Mouse (Mus musculus) ovary, adult 18-20 months (tissue): Measurements from ENCODE around the gene B4galt2.

Experiments used
- DNase-seq: peaks from one replicate; pipeline ENCODE4 v3.0.0; 2022; ENCODE audit warnings: low spot score, mixed read lengths

B4galt2 gene

GRCm38 (mm10) chr4:117882701-117883691 is at the start of gene B4galt2:
B4galt2 (minus strand) TSS chr4:117883487.
- DNase-seq, result no peak

DNA sequence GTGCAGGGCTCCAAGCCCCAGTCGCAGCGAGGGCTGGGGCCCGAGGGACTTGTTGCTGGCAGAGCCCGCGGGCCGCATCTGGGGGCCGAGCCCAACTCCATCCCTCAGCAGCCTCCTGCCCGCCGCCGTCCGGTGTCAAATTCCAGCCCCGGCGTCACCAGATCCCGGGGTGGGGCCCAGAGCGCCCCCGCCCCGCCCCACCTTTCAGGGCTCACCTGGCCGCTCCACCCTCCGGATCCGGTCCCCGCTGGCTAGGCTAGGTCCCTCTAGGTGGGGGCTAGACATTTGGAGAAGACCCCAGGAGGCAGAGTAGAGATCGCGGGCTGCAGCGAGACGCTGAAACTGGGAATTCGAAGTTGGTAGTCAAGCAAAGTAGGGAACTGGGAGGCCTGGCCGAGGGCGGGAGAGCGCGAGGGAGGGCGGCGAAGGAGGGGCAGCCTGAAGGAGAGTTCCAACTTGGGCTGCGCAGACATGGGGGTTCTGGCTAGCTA is 46.1 kb upstream of the B4galt2 start, which contains the start of gene Artn:
Gene Artn (minus strand): TSS at position 373 of the 491 bp plus-strand sequence.
- DNase-seq, result no peak

- DNase-seq, result no peak
These were observed 45.5 kb upstream of the B4galt2 start for GRCm38 (mm10) chr4:117928699-117929241.

- DNase-seq, result no peak
These were observed 44.9 kb upstream of the B4galt2 start for GRCm38 (mm10) chr4:117928234-117928633.

DNA sequence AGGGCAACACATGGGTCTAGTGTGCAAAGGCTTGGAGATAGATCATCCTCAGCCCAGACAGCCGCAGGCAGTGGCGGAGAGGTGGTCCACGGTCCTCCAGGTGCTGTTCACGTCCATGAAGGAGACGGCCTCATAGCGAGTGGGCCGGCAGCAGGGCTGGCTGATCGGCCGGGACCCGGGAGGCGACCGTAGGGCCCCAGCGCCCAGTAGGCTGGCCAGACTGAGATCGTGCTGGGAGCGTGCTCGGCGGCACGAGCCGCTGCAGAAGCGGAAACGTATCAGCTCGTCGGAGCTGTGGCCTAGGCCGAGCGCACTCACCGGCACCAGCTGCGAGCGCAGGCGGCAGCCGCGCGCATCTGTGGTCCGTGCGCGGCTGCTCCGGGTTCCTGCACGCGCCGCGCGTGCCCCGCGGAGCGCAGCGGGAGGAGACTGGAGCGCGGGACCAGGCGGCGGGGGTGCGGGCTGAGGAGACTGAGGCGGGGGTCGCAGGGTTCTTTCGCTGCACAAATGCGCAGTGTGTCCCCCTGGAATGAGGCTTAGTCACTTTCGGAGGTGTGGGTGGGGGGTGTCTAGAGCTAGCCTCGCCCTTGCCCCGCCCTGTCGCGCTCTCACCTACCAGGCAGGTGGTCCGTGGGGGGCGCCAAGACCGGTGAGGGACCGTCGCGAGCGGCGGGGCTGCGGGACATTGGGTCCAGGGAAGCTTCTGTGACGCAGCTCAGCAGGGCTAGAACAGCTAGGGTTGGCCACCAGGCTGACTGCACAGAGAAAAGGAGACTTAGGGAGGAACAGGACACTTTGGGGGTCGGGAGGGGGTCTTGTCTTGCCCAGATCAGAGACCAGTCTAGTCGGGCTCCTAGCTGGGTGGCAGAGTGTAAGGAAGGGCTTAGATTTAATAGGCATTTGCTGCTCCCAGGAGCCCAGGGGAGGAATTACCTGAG is 43.5 kb upstream of the B4galt2 start:
- DNase-seq, result no peak

DNA sequence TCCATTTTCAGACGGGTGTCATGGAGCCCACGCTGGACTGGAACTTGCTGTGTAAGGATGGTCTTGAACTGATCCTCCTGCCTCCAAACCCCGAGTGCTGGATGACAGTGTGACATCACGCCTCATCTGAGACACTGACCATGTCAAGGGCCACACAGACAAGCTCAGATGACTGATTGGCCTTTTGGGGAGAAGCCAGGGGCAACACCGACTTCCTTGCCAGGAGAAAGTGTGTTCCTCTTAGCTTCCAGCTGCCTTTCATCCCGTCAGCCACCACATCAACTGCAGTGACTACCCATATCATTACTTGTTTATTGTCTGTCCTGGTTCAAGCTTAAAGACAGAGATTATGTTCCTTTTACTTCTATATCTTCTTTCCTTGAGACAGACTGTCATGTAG is 41.6 kb upstream of the B4galt2 start:
- no peak for DNase-seq

DNA sequence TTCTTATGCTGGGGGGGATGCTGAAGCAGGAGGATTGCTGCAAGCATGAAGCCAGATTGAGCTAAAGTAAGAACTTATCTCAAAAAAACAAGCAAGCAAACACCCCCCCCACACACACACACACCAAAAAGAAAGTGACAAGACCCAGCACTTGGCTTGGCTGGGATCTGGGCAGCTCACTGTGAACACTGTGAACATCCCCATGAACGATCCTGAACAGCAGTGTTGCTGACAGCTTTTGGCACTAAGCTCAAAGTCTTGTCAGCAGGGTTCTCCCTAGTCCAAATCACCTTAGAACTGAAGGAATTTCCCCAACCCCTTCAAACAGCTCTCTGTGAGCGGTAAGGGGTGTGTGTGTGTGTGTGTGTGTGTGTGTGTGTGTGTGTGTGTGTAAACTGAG is 40.2 kb upstream of the B4galt2 start:
- DNase-seq, result no peak

DNA sequence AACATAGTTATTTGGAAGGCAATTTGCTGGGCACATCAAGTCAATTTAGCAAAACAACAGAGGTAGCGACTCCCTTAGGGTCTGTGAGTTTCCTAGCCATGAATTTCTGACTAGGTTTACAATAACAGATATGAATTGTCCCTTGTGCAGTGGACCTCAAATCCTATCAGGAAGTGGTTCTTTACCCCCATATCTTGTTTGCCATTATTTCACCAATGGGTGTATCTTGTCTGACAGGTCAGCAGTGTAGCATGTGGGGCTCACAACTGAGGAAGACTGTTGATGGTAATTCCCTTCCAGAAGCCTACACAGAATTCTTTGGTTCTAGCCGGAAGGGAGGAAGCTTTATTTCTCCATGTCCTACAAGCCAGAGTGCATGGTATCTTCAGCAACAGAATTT is 38.1 kb upstream of the B4galt2 start:
- no peak for DNase-seq

GRCm38 (mm10) chr4:117918762-117919161 is 35.5 kb upstream of the B4galt2 start:
- no peak for DNase-seq

GRCm38 (mm10) chr4:117918261-117918660 is 35.0 kb upstream of the B4galt2 start:
- DNase-seq, result no peak

- no peak for DNase-seq
These were observed 34.6 kb upstream of the B4galt2 start for GRCm38 (mm10) chr4:117917847-117918246.

DNA sequence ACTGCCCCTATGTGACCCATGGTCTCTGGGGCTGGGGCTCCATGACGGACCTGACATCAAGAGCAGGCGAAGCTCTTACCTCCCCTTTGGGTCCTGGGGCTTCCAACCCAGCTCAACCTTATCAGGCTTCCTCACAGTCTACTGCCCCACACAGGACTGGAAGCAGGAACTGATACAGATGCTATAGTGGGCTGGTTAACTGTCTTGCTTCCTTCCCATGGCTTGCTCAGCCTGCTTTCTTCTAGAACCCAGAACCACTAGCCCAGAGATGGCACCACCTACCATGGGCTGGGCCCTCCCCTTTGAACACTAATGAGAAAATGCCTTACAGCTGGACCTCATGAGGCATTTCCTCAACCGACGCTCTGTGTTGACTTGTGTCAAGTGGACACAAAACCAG is 34.1 kb upstream of the B4galt2 start:
- DNase-seq, result no peak

- no peak for DNase-seq
These were observed 33.1 kb upstream of the B4galt2 start for GRCm38 (mm10) chr4:117916386-117916785.

GRCm38 (mm10) chr4:117915489-117916105 is 32.3 kb upstream of the B4galt2 start:
- DNase-seq, result no peak

DNA sequence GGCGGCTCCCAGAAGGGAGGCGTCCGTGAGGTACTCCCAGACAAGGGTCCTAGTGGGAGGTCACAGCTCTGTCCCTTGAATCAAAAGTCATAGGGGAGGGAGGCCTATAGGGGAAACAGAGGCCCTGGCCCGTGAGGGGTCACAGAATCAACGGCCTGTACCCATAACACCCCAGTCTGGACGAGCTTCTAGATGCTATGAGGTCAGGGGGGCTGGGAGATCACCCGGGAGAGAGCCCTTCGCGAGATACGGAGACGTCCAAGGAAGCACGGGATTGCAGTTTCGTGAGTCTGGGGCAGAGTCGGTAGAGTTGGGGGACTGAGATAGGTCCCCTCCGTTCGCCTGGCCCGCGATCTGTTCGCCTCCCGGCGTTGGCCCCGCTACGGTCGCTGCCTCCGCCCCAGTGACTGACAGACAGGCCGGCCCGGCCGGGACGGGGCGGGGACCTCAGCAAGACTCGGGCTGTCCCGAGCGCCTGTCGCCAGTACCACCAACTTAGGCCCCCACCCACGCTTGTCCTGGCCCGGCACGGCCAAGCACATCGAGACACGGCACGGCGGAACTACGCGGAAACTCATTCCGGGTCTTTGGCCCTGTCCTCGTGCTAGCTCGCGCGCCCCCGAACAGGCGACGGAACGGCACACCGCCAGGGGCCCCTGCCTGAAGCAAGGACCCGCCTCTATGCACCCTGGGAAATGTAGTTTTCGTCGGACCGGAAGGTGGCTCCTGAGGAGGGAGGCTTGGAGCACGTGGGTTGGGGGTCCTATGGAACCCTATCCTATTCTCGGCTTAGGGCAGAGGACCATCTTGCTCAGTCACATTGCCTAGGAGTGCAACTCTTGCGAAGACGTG is 31.5 kb upstream of the B4galt2 start, which contains the start of gene Ipo13:
Gene Ipo13 (minus strand): TSS at position 409 of the 852 bp plus-strand sequence.
- peak; percentile 79 for DNase-seq

GRCm38 (mm10) chr4:117914031-117914430 is 30.7 kb upstream of the B4galt2 start:
- no peak for DNase-seq

- no peak for DNase-seq
These were observed 30.1 kb upstream of the B4galt2 start for GRCm38 (mm10) chr4:117913421-117913820.

DNA sequence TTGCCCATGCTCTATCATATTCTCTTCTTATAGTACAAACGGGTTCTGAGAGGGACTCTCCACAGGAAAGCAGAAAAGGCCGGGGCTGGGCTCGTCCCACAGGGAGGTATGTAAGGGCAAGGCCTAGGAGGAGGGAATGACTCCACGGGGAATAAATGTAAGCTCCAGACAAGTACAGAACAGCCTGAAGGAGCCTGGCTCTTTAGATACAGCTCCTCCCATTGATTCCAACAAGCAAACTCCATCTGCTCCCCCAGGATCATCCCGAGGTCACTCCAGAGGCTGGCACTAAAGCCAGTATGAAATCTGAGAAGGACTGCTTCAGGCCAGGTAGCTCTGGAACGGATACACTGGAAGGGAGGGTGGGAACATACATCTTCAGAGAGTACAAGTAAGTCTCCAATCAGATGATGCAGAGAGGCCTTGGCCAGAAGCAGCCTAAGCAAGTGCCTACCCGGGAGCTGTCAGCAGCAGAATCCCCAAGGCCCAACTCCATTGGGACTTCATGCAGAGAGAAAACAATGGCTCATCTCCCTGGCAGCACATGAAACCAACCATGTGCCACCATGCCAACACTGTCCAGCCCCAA is 29.5 kb upstream of the B4galt2 start:
- no peak for DNase-seq

DNA sequence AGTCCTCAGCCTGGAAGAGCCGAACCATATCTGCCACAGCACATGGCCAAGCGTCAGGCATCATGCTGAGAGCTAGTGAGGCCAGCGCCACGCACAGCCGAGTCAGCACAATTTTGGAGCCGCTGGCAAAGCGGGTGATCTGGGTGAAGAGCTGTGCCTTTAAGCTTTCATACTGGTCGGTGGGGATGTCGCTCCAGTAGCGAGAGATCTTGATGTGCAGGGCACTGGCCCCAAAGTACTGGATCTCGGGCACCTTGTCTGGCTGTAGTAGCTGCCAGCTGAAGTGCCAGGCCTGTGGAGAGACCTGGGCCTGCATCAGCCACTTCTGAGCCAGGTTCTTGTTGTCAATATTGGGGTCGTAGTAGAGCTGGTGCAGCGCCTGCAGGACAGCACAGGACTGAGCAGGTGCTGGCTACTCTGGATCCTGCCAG is 28.9 kb upstream of the B4galt2 start:
- no peak for DNase-seq

DNA sequence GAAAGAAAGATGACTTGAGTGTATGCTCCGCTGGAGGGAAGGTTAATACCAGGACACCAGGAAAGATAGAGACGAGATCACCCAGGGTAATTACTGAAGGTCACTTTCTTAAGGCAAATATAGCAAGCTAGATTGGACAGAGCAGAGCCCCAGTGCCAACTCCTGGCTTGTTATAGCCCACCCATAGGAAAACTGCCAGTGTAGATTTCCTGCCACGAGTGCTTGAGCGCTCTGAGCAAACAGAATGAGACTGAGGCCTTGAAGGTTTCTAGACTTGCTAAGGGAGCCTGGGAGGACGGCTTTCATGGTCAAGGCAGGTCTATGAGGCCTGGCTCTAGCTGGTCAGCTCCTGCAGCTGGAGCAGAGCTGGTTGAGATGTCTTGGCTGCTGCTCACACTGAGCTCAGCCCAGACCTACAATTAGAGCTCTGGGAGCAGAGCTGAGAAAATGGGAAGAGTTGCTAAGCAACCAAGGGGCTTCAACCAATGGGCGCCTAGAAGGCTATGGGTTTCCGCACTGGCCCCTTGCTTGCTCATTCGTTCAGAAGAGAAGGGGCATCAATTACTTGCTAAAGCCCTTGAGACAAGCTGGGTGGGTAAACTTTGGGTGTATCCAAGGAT is 25.7 kb upstream of the B4galt2 start:
- no peak for DNase-seq
